Mouse (Mus musculus): ENCODE results near the gene Gdi2. TPM values are rescaled to one million over a fixed set of nuclear protein-coding genes. Genes with fewer than 3 reads are reported as not detected.

Gdi2 gene
- polyA plus RNA-seq, 1 experiment from 2014 or later: 150 TPM

DNA sequence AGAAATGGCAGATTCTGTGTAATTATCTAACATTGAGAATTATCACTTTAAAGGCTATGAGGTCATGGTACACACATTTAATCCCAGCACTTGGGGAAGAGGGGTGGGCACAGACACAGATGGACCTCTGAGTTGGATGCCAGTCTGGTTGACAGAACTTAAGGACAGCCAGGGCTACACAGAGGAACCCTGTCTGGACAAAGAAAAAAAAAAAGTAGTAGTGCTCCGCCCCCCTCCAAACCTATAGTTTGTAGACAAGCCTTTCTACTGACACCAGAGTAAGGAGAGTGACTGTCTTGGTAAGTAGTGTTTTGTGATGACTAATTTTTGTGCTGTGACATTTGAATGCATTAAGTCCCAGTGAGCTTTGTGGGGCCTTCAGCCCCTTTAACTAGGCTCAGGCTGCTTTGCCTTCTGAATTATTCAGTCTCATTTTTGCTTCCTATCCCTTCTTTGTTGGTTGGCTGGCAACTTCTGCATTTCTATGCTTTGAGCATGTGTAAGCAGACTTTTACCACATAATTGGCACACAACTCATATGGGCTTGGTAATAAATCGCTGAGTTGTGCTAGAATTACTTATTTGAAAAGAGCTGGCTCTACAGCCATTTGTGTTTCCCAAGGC is 3.4 kb downstream of the Gdi2 start:
- H3K27me3 ChIP-seq (ENCODE audit: control insufficient read depth, insufficient read depth, low read depth, low read length): no peaks in the 10 kb centered on the region
- H3K4me2 ChIP-seq (ENCODE audit: low read depth, low read length): no peak overlapping the region
- no peak overlapping the region for H3K4me3 ChIP-seq (ENCODE audit: low read depth, low read length)
- 64% methylated on average over 2 of the region's 2 CpGs for WGBS (ENCODE audit: insufficient replicate concordance)
- ATAC-seq (ENCODE audit: low read depth): no peak
- peaks cover 26% of the 10 kb centered on the region for H3K4me1 ChIP-seq (ENCODE audit: control insufficient read depth, low read depth, low read length)
- no peak overlapping the region for H3K9ac ChIP-seq (ENCODE audit: low read depth, low read length)
- H3K36me3 ChIP-seq (ENCODE audit: control insufficient read depth, insufficient read depth): no peaks in the 10 kb centered on the region
- no peaks in the 10 kb centered on the region for H3K9me3 ChIP-seq (replicated peaks; ENCODE audit: control insufficient read depth, low read length)
- H3K27ac ChIP-seq (ENCODE audit: low read length): no peak overlapping the region

DNA sequence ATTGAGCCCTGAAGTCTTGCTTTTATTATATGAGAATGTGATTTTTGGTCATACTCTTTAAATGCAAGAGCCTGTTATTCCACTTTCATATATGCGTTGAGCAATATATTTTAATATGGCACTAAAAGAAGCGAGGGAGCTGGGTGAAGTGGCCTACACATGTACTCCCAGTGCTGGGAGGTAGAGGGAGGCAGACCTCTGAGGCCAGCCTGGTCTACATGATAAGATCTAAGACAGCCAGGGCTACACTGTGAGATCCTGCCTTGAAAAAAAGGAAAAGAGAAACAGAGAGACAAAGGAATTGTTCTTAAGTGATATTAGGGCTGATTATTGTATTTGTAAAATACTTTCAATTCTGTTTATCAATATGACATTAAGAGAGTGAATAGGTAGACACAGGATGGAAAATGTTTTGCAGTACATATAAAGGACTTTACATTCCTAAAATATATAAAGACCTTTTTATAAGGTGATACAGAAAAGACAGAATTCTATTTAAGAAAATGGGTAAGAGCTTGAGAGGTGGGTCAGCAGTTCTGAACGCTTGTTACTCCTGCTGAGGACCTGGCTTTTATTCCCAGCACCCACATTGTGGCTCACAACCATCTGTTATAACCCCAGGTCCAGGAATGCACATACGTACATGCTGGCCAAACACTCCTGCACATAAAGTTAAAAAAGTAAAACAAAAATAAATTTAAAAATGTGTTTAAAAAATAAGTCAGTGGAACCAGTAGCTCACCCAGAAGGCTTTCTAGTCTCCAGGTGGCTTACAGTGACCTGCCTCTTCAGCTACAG is 6.4 kb downstream of the Gdi2 start:
- Histone ChIP-seq H3K36me3 (ENCODE audit: control insufficient read depth, insufficient read depth) (peaks cover 7% of the 10 kb centered on the region), H3K9me3 (replicated peaks; ENCODE audit: control insufficient read depth, low read length) (no peaks in the 10 kb centered on the region), H3K4me3 (ENCODE audit: low read depth, low read length) (no peak overlapping the region), H3K9ac (ENCODE audit: low read depth, low read length) (no peak overlapping the region), H3K4me1 (ENCODE audit: control insufficient read depth, low read depth, low read length) (peaks cover 19% of the 10 kb centered on the region), H3K27ac (ENCODE audit: low read length) (no peak overlapping the region), H3K27me3 (ENCODE audit: control insufficient read depth, insufficient read depth, low read depth, low read length) (no peaks in the 10 kb centered on the region), H3K4me2 (ENCODE audit: low read depth, low read length) (no peak overlapping the region)
- ATAC-seq (ENCODE audit: low read depth): no peak
- WGBS (ENCODE audit: insufficient replicate concordance): 75% methylated on average over 4 of the region's 4 CpGs

DNA sequence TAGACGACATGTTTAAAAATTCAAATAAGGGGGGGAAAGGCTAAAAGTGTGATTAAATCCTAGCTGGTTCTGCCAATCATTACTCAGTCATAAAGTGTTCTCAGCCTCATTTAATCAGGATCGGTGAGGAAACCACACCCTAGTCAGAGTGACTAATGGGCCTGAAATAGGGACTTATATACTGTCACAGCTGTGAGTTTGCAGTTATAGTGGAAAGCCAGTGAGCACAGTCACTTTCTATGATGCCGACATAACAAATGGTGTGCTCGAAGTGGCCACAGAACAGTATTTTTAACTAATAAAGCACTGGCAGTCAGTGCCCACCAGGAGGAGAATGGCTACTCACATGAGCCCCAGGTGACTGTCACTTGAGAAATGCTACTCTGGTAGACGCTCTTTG is 7.1 kb downstream of the Gdi2 start:
- H3K9ac ChIP-seq (ENCODE audit: low read depth, low read length): no peak overlapping the region
- no peak overlapping the region for H3K27ac ChIP-seq (ENCODE audit: low read length)
- peaks cover 14% of the 10 kb centered on the region for H3K4me1 ChIP-seq (ENCODE audit: control insufficient read depth, low read depth, low read length)
- H3K4me3 ChIP-seq (ENCODE audit: low read depth, low read length): no peak overlapping the region
- H3K36me3 ChIP-seq (ENCODE audit: control insufficient read depth, insufficient read depth): peaks cover 7% of the 10 kb centered on the region
- 51% methylated on average over 5 of the region's 5 CpGs for WGBS (ENCODE audit: insufficient replicate concordance)
- H3K4me2 ChIP-seq (ENCODE audit: low read depth, low read length): no peak overlapping the region
- no peaks in the 10 kb centered on the region for H3K9me3 ChIP-seq (replicated peaks; ENCODE audit: control insufficient read depth, low read length)
- peak; percentile 57 for ATAC-seq (ENCODE audit: low read depth)
- no peaks in the 10 kb centered on the region for H3K27me3 ChIP-seq (ENCODE audit: control insufficient read depth, insufficient read depth, low read depth, low read length)

DNA sequence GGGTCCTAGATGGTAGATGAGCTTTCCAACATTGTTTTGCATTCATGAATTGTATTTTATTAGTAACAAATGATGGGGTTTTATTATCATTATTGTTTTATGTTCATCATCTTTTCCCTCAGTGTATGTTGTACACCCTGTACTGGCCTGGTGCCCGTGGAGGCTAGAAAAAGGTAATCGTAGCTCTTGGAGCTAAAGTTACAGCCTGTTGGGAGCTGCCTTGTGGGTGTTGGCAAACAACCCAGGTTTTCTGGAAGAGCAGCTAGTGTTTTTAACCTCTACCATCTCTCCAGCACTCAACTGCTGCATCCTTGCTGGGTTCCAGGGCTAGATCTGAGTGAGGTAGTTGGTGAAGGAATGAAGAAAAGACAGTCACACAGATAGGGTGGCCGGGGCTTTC is 9.5 kb downstream of the Gdi2 start:
- Histone ChIP-seq H3K9ac (ENCODE audit: low read depth, low read length) (no peak overlapping the region), H3K9me3 (replicated peaks; ENCODE audit: control insufficient read depth, low read length) (no peaks in the 10 kb centered on the region), H3K4me2 (ENCODE audit: low read depth, low read length) (no peak overlapping the region), H3K4me1 (ENCODE audit: control insufficient read depth, low read depth, low read length) (peaks cover 4% of the 10 kb centered on the region), H3K27ac (ENCODE audit: low read length) (no peak overlapping the region), H3K4me3 (ENCODE audit: low read depth, low read length) (no peak overlapping the region), H3K27me3 (ENCODE audit: control insufficient read depth, insufficient read depth, low read depth, low read length) (no peaks in the 10 kb centered on the region), H3K36me3 (ENCODE audit: control insufficient read depth, insufficient read depth) (peaks cover 11% of the 10 kb centered on the region)
- 83% methylated on average over 3 of the region's 3 CpGs for WGBS (ENCODE audit: insufficient replicate concordance)
- ATAC-seq (ENCODE audit: low read depth): no peak

DNA sequence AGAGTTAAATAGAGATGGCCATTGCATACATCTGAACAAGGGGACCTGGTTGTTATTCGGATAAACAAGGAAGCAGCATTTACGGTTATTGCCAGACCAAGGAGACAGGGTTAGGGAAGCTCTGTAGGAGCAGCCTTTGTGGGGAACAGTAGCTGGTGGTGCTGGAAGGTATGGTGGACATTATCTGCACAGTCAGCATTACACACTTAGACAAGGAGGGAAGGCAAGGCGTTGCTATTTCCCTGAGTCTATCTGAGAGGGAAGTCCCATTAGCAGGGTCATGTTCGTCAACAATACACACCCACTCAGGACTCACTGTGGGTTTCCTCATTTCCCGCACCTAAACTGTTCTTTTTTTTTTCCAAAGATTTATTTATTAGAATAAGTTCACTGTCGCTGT is 10.0 kb downstream of the Gdi2 start:
- Histone ChIP-seq H3K36me3 (ENCODE audit: control insufficient read depth, insufficient read depth) (peaks cover 14% of the 10 kb centered on the region), H3K4me3 (ENCODE audit: low read depth, low read length) (no peak overlapping the region), H3K27me3 (ENCODE audit: control insufficient read depth, insufficient read depth, low read depth, low read length) (no peaks in the 10 kb centered on the region), H3K4me1 (ENCODE audit: control insufficient read depth, low read depth, low read length) (peaks cover 2% of the 10 kb centered on the region), H3K4me2 (ENCODE audit: low read depth, low read length) (no peak overlapping the region), H3K9ac (ENCODE audit: low read depth, low read length) (no peak overlapping the region), H3K27ac (ENCODE audit: low read length) (no peak overlapping the region), H3K9me3 (replicated peaks; ENCODE audit: control insufficient read depth, low read length) (no peaks in the 10 kb centered on the region)
- ATAC-seq (ENCODE audit: low read depth): peak; percentile 14; the same call in 1 of the 2 replicates
- WGBS (ENCODE audit: insufficient replicate concordance): 72% methylated on average over 6 of the region's 6 CpGs

GRCm38 (mm10) chr13:3563130-3563529 is 25.3 kb downstream of the Gdi2 start:
- Histone ChIP-seq H3K4me2 (ENCODE audit: low read depth, low read length) (no peak overlapping the region), H3K9ac (ENCODE audit: low read depth, low read length) (no peak overlapping the region), H3K4me3 (ENCODE audit: low read depth, low read length) (no peak overlapping the region), H3K9me3 (replicated peaks; ENCODE audit: control insufficient read depth, low read length) (no peaks in the 10 kb centered on the region), H3K4me1 (ENCODE audit: control insufficient read depth, low read depth, low read length) (no peaks in the 10 kb centered on the region), H3K36me3 (ENCODE audit: control insufficient read depth, insufficient read depth) (peaks cover 20% of the 10 kb centered on the region), H3K27ac (ENCODE audit: low read length) (no peak overlapping the region), H3K27me3 (ENCODE audit: control insufficient read depth, insufficient read depth, low read depth, low read length) (no peaks in the 10 kb centered on the region)
- WGBS (ENCODE audit: insufficient replicate concordance): 61% methylated on average over 1 of the region's 1 CpGs
- ATAC-seq (ENCODE audit: low read depth): no peak

DNA sequence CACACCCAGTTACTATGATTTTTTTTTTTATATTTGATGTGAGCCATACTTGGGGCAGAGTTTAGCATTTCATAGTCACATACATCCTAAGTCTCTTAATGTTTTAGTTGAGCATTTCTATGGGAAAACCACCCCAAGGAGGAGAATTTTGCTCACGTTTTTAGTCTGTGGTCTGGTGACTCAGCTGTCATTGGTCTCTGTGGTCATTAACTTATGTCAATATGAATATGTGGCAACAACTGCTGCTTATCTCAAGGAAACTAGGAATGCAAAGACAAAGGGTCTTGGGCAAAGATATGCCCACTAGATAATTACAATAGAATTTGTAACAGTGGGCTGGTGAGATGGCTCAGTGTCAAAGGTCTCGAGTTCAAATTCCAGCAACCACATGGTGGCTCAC is 26.1 kb downstream of the Gdi2 start:
- peaks cover 24% of the 10 kb centered on the region for H3K36me3 ChIP-seq (ENCODE audit: control insufficient read depth, insufficient read depth)
- ATAC-seq (ENCODE audit: low read depth): no peak
- H3K4me2 ChIP-seq (ENCODE audit: low read depth, low read length): no peak overlapping the region
- no peak overlapping the region for H3K4me3 ChIP-seq (ENCODE audit: low read depth, low read length)
- 42% methylated on average over 2 of the region's 2 CpGs for WGBS (ENCODE audit: insufficient replicate concordance)
- no peak overlapping the region for H3K9ac ChIP-seq (ENCODE audit: low read depth, low read length)
- no peak overlapping the region for H3K27ac ChIP-seq (ENCODE audit: low read length)
- H3K27me3 ChIP-seq (ENCODE audit: control insufficient read depth, insufficient read depth, low read depth, low read length): no peaks in the 10 kb centered on the region
- H3K4me1 ChIP-seq (ENCODE audit: control insufficient read depth, low read depth, low read length): no peaks in the 10 kb centered on the region
- H3K9me3 ChIP-seq (replicated peaks; ENCODE audit: control insufficient read depth, low read length): no peaks in the 10 kb centered on the region

GRCm38 (mm10) chr13:3590789-3591188 is 52.9 kb downstream of the Gdi2 start:
- Histone ChIP-seq H3K9ac (ENCODE audit: low read depth, low read length) (no peak overlapping the region), H3K4me2 (ENCODE audit: low read depth, low read length) (no peak overlapping the region), H3K9me3 (replicated peaks; ENCODE audit: control insufficient read depth, low read length) (no peaks in the 10 kb centered on the region), H3K27me3 (ENCODE audit: control insufficient read depth, insufficient read depth, low read depth, low read length) (no peaks in the 10 kb centered on the region), H3K4me3 (ENCODE audit: low read depth, low read length) (no peak overlapping the region), H3K4me1 (ENCODE audit: control insufficient read depth, low read depth, low read length) (no peaks in the 10 kb centered on the region), H3K27ac (ENCODE audit: low read length) (no peak overlapping the region), H3K36me3 (ENCODE audit: control insufficient read depth, insufficient read depth) (peaks cover 17% of the 10 kb centered on the region)
- 80% methylated on average over 3 of the region's 3 CpGs for WGBS (ENCODE audit: insufficient replicate concordance)
- no peak for ATAC-seq (ENCODE audit: low read depth)

DNA sequence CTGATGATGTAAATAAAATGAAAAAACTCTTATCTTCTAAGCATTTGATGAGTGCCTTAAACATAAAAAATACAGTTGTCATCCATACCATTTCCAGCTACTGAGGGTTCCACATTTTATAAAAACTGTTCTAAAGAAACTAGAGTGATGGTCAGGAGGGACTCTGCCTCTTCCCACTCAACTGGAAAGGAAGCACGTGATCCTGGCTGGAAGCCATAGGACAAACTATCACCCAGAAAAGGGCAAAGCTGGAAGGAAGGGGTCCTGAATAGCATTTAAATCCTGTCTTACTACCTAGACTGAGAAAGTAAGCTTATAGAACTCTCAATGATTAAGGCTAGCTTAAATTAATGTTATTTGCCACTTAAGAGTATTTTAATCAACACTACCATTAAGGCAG is 56.4 kb downstream of the Gdi2 start:
- Histone ChIP-seq H3K9me3 (replicated peaks; ENCODE audit: control insufficient read depth, low read length) (no peaks in the 10 kb centered on the region), H3K4me1 (ENCODE audit: control insufficient read depth, low read depth, low read length) (no peaks in the 10 kb centered on the region), H3K36me3 (ENCODE audit: control insufficient read depth, insufficient read depth) (peaks cover 17% of the 10 kb centered on the region), H3K27ac (ENCODE audit: low read length) (no peak overlapping the region), H3K4me2 (ENCODE audit: low read depth, low read length) (no peak overlapping the region), H3K27me3 (ENCODE audit: control insufficient read depth, insufficient read depth, low read depth, low read length) (no peaks in the 10 kb centered on the region), H3K9ac (ENCODE audit: low read depth, low read length) (no peak overlapping the region), H3K4me3 (ENCODE audit: low read depth, low read length) (no peak overlapping the region)
- WGBS (ENCODE audit: insufficient replicate concordance): 68% methylated on average over 1 of the region's 1 CpGs
- ATAC-seq (ENCODE audit: low read depth): no peak
